Mouse (Mus musculus) kidney, postnatal 0 days (tissue): ENCODE measurements around the gene Capn6. TPM values are rescaled to one million over a fixed set of nuclear protein-coding genes. Genes with fewer than 3 reads are reported as not detected.

ENCODE experiments used
- ATAC-seq: fragments of 200-750 bp; cut with Nextera tagmentation; replicated peaks from 2 replicates; pipeline ENCODE4 v1.8.0; 2017; ENCODE audit warnings: low read depth, moderate number of reproducible peaks, moderate TSS enrichment, moderate library complexity; ENCODE audit not compliant: low FRiP score
- DNase-seq: peaks from one replicate; pipeline ENCODE4 v3.0.0-alpha.2; 2016; ENCODE audit warnings: low spot score
- H3K27ac ChIP-seq: fragments of 300-500 bp; sonication (generic); 2 replicates; pipeline ENCODE4 v1.5.1; 2014; ENCODE audit warnings: mild to moderate bottlenecking
- H3K27me3 ChIP-seq: fragments of 300-500 bp; sonication (generic); 2 replicates; pipeline ENCODE4 v1.6.1; 2014; ENCODE audit warnings: low read length, mixed read lengths; ENCODE audit not compliant: insufficient read depth
- H3K36me3 ChIP-seq: fragments of 300-500 bp; sonication (generic); 2 replicates; pipeline ENCODE4 v1.6.1; 2014; ENCODE audit warnings: low read length, mixed read lengths; ENCODE audit not compliant: insufficient read depth
- H3K4me1 ChIP-seq: fragments of 300-500 bp; sonication (generic); replicated peaks from 2 replicates; pipeline ENCODE4 v1.6.1; 2014; ENCODE audit warnings: antibody characterized with exemption, low read length, mixed read lengths; ENCODE audit not compliant: insufficient read depth
- H3K4me2 ChIP-seq: fragments of 300-500 bp; sonication (generic); 2 replicates; pipeline ENCODE4 v1.6.1; 2014; ENCODE audit warnings: mild to moderate bottlenecking, low read length, moderate library complexity, mixed read lengths
- H3K4me3 ChIP-seq: fragments of 300-500 bp; sonication (generic); replicated peaks from 2 replicates; pipeline ENCODE4 v1.5.1; 2014; ENCODE audit warnings: low read depth, low read length
- H3K9ac ChIP-seq: fragments of 300-500 bp; sonication (generic); 2 replicates; pipeline ENCODE4 v1.6.1; 2014; ENCODE audit warnings: low read depth, low read length
- H3K9me3 ChIP-seq: fragments of 300-500 bp; sonication (generic); replicated peaks from 2 replicates; pipeline ENCODE4 v1.6.1; 2016; ENCODE audit warnings: low read length, inconsistent platforms, mixed read lengths
- CTCF ChIP-seq: IDR thresholded peaks from 2 replicates; pipeline ENCODE4 v1.5.1; 2016; ENCODE audit warnings: antibody characterized with exemption, low read depth, mild to moderate bottlenecking, moderate library complexity
- WGBS: fragments of 180-500 bp; shearing (Covaris S2); extraction: QIAGEN DNeasy Blood & Tissue Kit; methylation state at CpG from one replicate; pipeline ENCODE4 v1.1.7; 2014; 5-methylcytosine and 5-hydroxymethylcytosine counted together
- microRNA-seq: library from miRNA; unstranded; fragments of <30 nt; microRNA quantifications from one replicate; pipeline ENCODE4, GENCODE M21; 2016
- polyA plus RNA-seq: library from polyadenylated mRNA; unstranded; fragments of >200 nt; fragmentation: Nextera tagmentation; extraction: Ambion mirVana; gene quantifications from 2 replicates; pipeline ENCODE4 v1.2.1, GENCODE M21; 2015

The Capn6 gene
- polyA plus RNA-seq, 1 experiment from 2014 or later: 82.8 TPM

DNA sequence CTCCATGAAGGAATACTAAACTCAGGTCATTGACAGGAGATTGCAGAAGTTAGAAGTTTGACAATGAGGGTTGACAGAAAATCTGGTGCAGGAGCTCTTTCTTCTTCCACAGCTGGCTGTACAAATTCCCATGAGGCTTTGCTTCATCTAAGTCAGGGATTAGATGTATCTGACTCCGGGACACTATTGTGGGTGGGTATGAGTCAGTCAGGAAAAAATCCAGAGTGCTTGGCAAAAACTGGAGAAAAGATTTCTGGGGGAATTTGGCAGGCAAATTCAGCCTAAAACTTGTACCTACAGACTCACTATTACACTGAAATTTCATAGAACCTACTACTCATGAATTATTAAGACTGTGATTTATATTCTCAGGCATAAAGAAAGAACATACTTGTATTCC, 11.3 kb downstream of the Capn6 start:
- H3K27me3 ChIP-seq: no peaks in the 10 kb centered on the region
- H3K9ac ChIP-seq: no peak overlapping the region
- H3K9me3 ChIP-seq: no peaks in the 10 kb centered on the region
- no peak overlapping the region for H3K27ac ChIP-seq
- no peak for DNase-seq
- 86% methylated on average over 1 of the region's 1 CpGs for WGBS
- no peaks in the 10 kb centered on the region for H3K36me3 ChIP-seq
- TF ChIP-seq CTCF: no peak
- no peak overlapping the region for H3K4me3 ChIP-seq
- no peak for ATAC-seq
- no peak overlapping the region for H3K4me2 ChIP-seq
- H3K4me1 ChIP-seq: no peaks in the 10 kb centered on the region

DNA sequence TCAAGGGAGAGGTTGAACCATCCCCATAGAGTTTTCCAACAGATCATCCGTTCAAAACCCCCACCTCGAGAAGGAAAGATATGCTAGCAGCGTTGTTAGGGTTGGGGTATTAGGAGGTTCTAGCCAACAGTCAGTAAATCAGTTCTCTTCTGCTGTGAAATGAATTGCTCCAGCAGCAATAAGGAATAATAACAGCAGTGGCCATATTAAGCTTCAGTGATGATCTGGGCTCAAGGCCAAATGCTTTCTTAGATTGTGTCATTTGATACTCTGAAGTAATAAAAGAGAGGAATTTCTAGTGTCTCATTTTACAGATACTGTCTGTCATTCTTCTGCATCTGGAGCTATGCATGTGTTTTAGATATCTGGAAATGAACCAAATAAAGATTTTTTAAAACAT, 64.7 kb downstream of the Capn6 start:
- TF ChIP-seq CTCF: no peak
- Histone ChIP-seq H3K36me3 (no peaks in the 10 kb centered on the region), H3K9ac (no peak overlapping the region), H3K4me3 (no peak overlapping the region), H3K9me3 (no peaks in the 10 kb centered on the region), H3K27me3 (no peaks in the 10 kb centered on the region), H3K4me2 (no peak overlapping the region), H3K4me1 (no peaks in the 10 kb centered on the region), H3K27ac (no peak overlapping the region)
- ATAC-seq (no peak), DNase-seq (peak; percentile 25)
- WGBS: 66% methylated on average over 3 of the region's 3 CpGs

Small RNA genes lying within 50 kb of the gene (microRNA-seq; reads per million reads assigned to microRNA genes)
- not detected for gene Gm47298

Other genes starting within 250 kb of the Capn6 start
- 2.0 and 2.7 TPM in 2 replicates for gene Dcx, start 105.9 kb upstream of the Capn6 start, polyA plus RNA-seq